Mouse (Mus musculus) MEL (cell line): ENCODE measurements around the gene Cwf19l1. TPM values are rescaled to one million over a fixed set of nuclear protein-coding genes. Genes with fewer than 3 reads are reported as not detected.

ENCODE experiments used
- DNase-seq: peaks from one replicate; pipeline ENCODE4 v3.0.0; 2011; ENCODE audit warnings: low read depth, low spot score
- H3K27ac ChIP-seq: 2 replicates; pipeline ENCODE4 v1.5.1; 2012; ENCODE audit warnings: low read depth, mild to moderate bottlenecking, control low read depth, low read length, moderate library complexity; ENCODE audit not compliant: control insufficient read depth
- H3K27me3 ChIP-seq, 2 experiments: fragments of 150-350 bp in 1 of 2; sonication (generic) in 1 of 2; 2 replicates each; pipeline ENCODE4 v1.6.1; 2012; ENCODE audit warnings: low read length in 2 of 2, mild to moderate bottlenecking in 2 of 2, improper control_type of control experiment in 1 of 2, moderate library complexity in 1 of 2; ENCODE audit not compliant: insufficient read depth in 2 of 2, control insufficient read depth in 1 of 2
- H3K36me3 ChIP-seq, 2 experiments: 2 replicates each; pipeline ENCODE4 v1.6.1; 2012 to 2014; ENCODE audit warnings: low read length in 2 of 2, improper control_type of control experiment in 1 of 2, inconsistent platforms in 1 of 2, mild to moderate bottlenecking in 1 of 2; ENCODE audit not compliant: insufficient read depth in 2 of 2, control insufficient read depth in 1 of 2
- H3K4me1 ChIP-seq, 2 experiments: fragments of 150-350 bp in 1 of 2; sonication (generic) in 1 of 2; 2 replicates each; pipeline ENCODE4 v1.6.1; 2012; ENCODE audit warnings: low read length in 2 of 2, improper control_type of control experiment in 1 of 2, mild to moderate bottlenecking in 1 of 2; ENCODE audit not compliant: insufficient read depth in 2 of 2, control insufficient read depth in 1 of 2
- H3K4me3 ChIP-seq, 2 experiments: fragments of 150-350 bp in 1 of 2; sonication (generic) in 1 of 2; 2 replicates each; pipeline ENCODE4 v1.5.1; 2012; ENCODE audit warnings: low read depth in 2 of 2, low read length in 2 of 2, mild to moderate bottlenecking in 2 of 2, moderate library complexity in 2 of 2, control low read depth in 1 of 2, improper control_type of control experiment in 1 of 2; ENCODE audit not compliant: control insufficient read depth in 1 of 2, insufficient read depth in 1 of 2
- H3K79me2 ChIP-seq: 2 replicates; pipeline ENCODE4 v1.6.1; 2012; ENCODE audit warnings: mild to moderate bottlenecking, low read length, moderate library complexity; ENCODE audit not compliant: control insufficient read depth, poor library complexity, insufficient read depth
- H3K9ac ChIP-seq: 2 replicates; pipeline ENCODE4 v1.6.1; 2012; ENCODE audit warnings: low read depth, mild to moderate bottlenecking, control low read depth, low read length, moderate library complexity; ENCODE audit not compliant: control insufficient read depth, poor library complexity, severe bottlenecking
- H3K9me3 ChIP-seq: fragments of 150-350 bp; sonication (generic); replicated peaks from 2 replicates; pipeline ENCODE4 v1.6.1; 2012; ENCODE audit warnings: mild to moderate bottlenecking, low read length, improper control_type of control experiment, moderate library complexity; ENCODE audit not compliant: insufficient read depth
- CHD1 ChIP-seq: IDR thresholded peaks from 2 replicates; pipeline ENCODE4 v1.6.1; 2012; ENCODE audit warnings: low read depth, mild to moderate bottlenecking, inconsistent platforms, low read length, improper control_type of control experiment
- E2F4 ChIP-seq: IDR thresholded peaks from 2 replicates; pipeline ENCODE4 v1.6.1; 2011; ENCODE audit warnings: low read depth, low read length, improper control_type of control experiment, borderline replicate concordance
- EP300 ChIP-seq, 2 experiments: IDR thresholded peaks; 2 replicates each; pipeline ENCODE4 v1.6.1; 2011; ENCODE audit warnings: improper control_type of control experiment in 2 of 2, low read length in 2 of 2, low read depth in 1 of 2, mild to moderate bottlenecking in 1 of 2
- ETS1 ChIP-seq: IDR thresholded peaks from 2 replicates; pipeline ENCODE4 v1.6.1; 2012; ENCODE audit warnings: low read depth, mild to moderate bottlenecking, inconsistent platforms, low read length, improper control_type of control experiment, moderate library complexity
- GABPA ChIP-seq: IDR thresholded peaks from 2 replicates; pipeline ENCODE4 v1.6.1; 2012; ENCODE audit warnings: low read depth, mild to moderate bottlenecking, inconsistent platforms, low read length, improper control_type of control experiment, moderate library complexity
- GATA1 ChIP-seq: IDR thresholded peaks from 2 replicates; pipeline ENCODE4 v1.6.1; 2011; ENCODE audit warnings: low read depth, low read length, improper control_type of control experiment
- HCFC1 ChIP-seq: IDR thresholded peaks from 2 replicates; pipeline ENCODE4 v1.6.1; 2012; ENCODE audit warnings: low read depth, mild to moderate bottlenecking, inconsistent platforms, low read length, improper control_type of control experiment, moderate library complexity
- KAT2A ChIP-seq: conservative IDR thresholded peaks from 2 replicates; pipeline ENCODE4 v1.6.1; 2012; ENCODE audit warnings: low read depth, low read length, improper control_type of control experiment, inconsistent platforms
- MAFK ChIP-seq: IDR thresholded peaks from 2 replicates; pipeline ENCODE4 v1.6.1; 2011; ENCODE audit warnings: low read depth, mild to moderate bottlenecking, low read length, improper control_type of control experiment, borderline replicate concordance
- MAX ChIP-seq: IDR thresholded peaks from 2 replicates; pipeline ENCODE4 v1.6.1; 2011; ENCODE audit warnings: low read length, improper control_type of control experiment
- MAZ ChIP-seq: IDR thresholded peaks from 2 replicates; pipeline ENCODE4 v1.6.1; 2012; ENCODE audit warnings: low read depth, mild to moderate bottlenecking, inconsistent platforms, low read length, improper control_type of control experiment
- MEF2A ChIP-seq: IDR thresholded peaks from 2 replicates; pipeline ENCODE4 v1.6.1; 2014; ENCODE audit warnings: low read depth, mild to moderate bottlenecking, inconsistent platforms, low read length, improper control_type of control experiment; ENCODE audit not compliant: poor library complexity, insufficient replicate concordance, severe bottlenecking; ENCODE audit errors: extremely low read depth
- MYC ChIP-seq: IDR thresholded peaks from 2 replicates; pipeline ENCODE4 v1.6.1; 2011; ENCODE audit warnings: low read depth, mild to moderate bottlenecking, low read length, improper control_type of control experiment, moderate library complexity
- POLR2A ChIP-seq, 2 experiments: IDR thresholded peaks; 2 replicates each; pipeline ENCODE4 v1.6.1; 2011 to 2012; ENCODE audit warnings: low read length in 2 of 2, mild to moderate bottlenecking in 2 of 2, control low read depth in 1 of 2, improper control_type of control experiment in 1 of 2, low read depth in 1 of 2, moderate library complexity in 1 of 2; ENCODE audit not compliant: control insufficient read depth in 1 of 2, insufficient read depth in 1 of 2, poor library complexity in 1 of 2
- SMC3 ChIP-seq: IDR thresholded peaks from 2 replicates; pipeline ENCODE4 v1.6.1; 2011; ENCODE audit warnings: low read depth, low read length, improper control_type of control experiment
- TBP ChIP-seq: IDR thresholded peaks from 2 replicates; pipeline ENCODE4 v1.8.0; 2011; ENCODE audit warnings: low read depth, low read length, improper control_type of control experiment
- ZNF384 ChIP-seq: IDR thresholded peaks from 2 replicates; pipeline ENCODE4 v1.6.1; 2012; ENCODE audit warnings: low read depth, mild to moderate bottlenecking, inconsistent platforms, low read length, improper control_type of control experiment
- polyA plus RNA-seq, 2 experiments: library from polyadenylated mRNA; stranded (reverse) in 1 of 2; unstranded in 1 of 2; fragments of >175 nt in 1 of 2; fragments of >200 nt in 1 of 2; gene quantifications; 2 replicates each; pipeline versions ENCODE4 v1.2.1 to v1.2.4; 2012; ENCODE audit warnings: low replicate concordance in 2 of 2, low read depth in 1 of 2; ENCODE audit not compliant: insufficient read length in 2 of 2, insufficient read depth in 1 of 2, missing spikeins in 1 of 2
- total RNA-seq: library from RNA; depleted of rRNA; stranded (reverse); fragments of 300-350 nt; gene quantifications from 2 replicates; pipeline ENCODE4 v1.2.3, GENCODE M21; 2012

Cwf19l1 gene
- total and polyA plus RNA-seq, 3 experiments: 28.2 to 68.6 TPM; not detected in 1

GRCm38 (mm10) chr19:44159386-44159785, 23.7 kb upstream of the Cwf19l1 start:
- H3K4me3 ChIP-seq: no peak overlapping the region
- no peaks in the 10 kb centered on the region for H3K79me2 ChIP-seq
- DNase-seq: no peak
- H3K27me3 ChIP-seq: peaks cover 14 to 20% of the 10 kb centered on the region in 2 experiments
- H3K36me3 ChIP-seq: no peaks in the 10 kb centered on the region
- H3K27ac ChIP-seq: no peak overlapping the region
- TF ChIP-seq SMC3 (no peak), ZNF384 (no peak), E2F4 (no peak), POLR2A (IDR thresholded peaks at IDR 0.05; ENCODE audit: control insufficient read depth in 1 of 2, insufficient read depth in 1 of 2, low read depth in 1 of 2, low read length in 2 of 2, poor library complexity in 1 of 2) (no peak)
- no peak overlapping the region for H3K9ac ChIP-seq
- H3K4me1 ChIP-seq: no peaks in the 10 kb centered on the region
- H3K9me3 ChIP-seq: no peaks in the 10 kb centered on the region

GRCm38 (mm10) chr19:44157005-44157404, 21.3 kb upstream of the Cwf19l1 start:
- Histone ChIP-seq H3K79me2 (no peaks in the 10 kb centered on the region), H3K4me3 (no peak overlapping the region), H3K36me3 (no peaks in the 10 kb centered on the region), H3K4me1 (no peaks in the 10 kb centered on the region), H3K27me3 (peaks cover 18 to 22% of the 10 kb centered on the region in 2 experiments), H3K9ac (no peak overlapping the region), H3K9me3 (no peaks in the 10 kb centered on the region), H3K27ac (no peak overlapping the region)
- TF ChIP-seq MAZ (no peak), E2F4 (no peak), GABPA (no peak), HCFC1 (no peak), MAX (no peak), GATA1 (no peak), TBP (no peak), MYC (no peak), ETS1 (no peak), MAFK (no peak), SMC3 (no peak), KAT2A (no peak), MEF2A (no peak), EP300 (IDR thresholded peaks at IDR 0.05; ENCODE audit: low read depth in 1 of 2, low read length in 2 of 2) (no peak), ZNF384 (no peak), CHD1 (no peak)
- DNase-seq: no peak
